ENCODE assay signal across 9 mouse cellular contexts in the genomic region with DNA sequence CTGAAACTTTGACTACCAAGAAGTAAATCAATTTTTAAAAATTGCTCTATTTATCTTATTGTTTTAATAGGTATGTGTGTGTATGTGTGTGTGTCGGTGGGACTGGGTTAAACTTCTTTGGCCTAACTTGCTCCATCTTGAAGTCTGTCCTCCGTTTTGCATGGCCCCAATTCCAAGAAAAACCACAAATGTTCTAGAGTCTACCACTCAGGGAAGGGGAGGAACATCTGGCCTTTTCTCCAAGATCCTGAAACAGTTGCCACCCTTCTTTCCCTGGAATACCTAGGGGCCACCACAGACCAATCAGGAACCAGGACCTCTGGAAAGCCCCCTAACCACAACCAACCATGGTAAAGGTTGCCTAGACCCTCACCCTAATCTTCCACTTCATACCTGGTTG. TPM values are rescaled to one million over a fixed set of nuclear protein-coding genes. Genes with fewer than 3 reads are reported as not detected.
DNase-seq lines count a peak whose midpoint lies in the region; ATAC-seq and TF ChIP-seq lines count a peak whose summit lies in the region.
"Had no signal": no experiment of that assay in that cellular context is flagged by ENCODE, and none has a peak within 500 bp of the region (broad histone marks: within the 10 kb centered on the region; RNA-seq: fewer than 3 reads in every experiment).

No protein-coding gene starts in this region.

- peaks cover 12% of the 10 kb centered on the region for H3K4me1 ChIP-seq in heart, embryonic 13.5 days
- peaks cover 0 to 17% of the 10 kb centered on the region in 2 experiments; a peak in 3 of 4 replicates for H3K4me1 ChIP-seq in MEL (ENCODE audit: control insufficient read depth in 1 of 2, insufficient read depth in 2 of 2, low read length in 2 of 2)
- H3K4me1 ChIP-seq in hindbrain, embryonic 14.5 days (replicated peaks; ENCODE audit: control insufficient read depth, insufficient read depth, low read length): peaks cover 24% of the 10 kb centered on the region
- H3K4me1 ChIP-seq in midbrain, embryonic 13.5 days (replicated peaks): peaks cover 38% of the 10 kb centered on the region

- no peak overlapping the region for H3K27ac ChIP-seq in heart, embryonic 13.5 days (replicated peaks)
- H3K27ac ChIP-seq in MEL (ENCODE audit: control insufficient read depth, low read depth, low read length): no peak overlapping the region
- no peak overlapping the region for H3K27ac ChIP-seq in hindbrain, embryonic 14.5 days
- no peak overlapping the region for H3K27ac ChIP-seq in midbrain, embryonic 13.5 days

- TF ChIP-seq RAD21 in MEL (IDR thresholded peaks at IDR 0.05; ENCODE audit: low read depth, low read length): no peak

- no peak for TF ChIP-seq CTCF in MEL (IDR thresholded peaks at IDR 0.05 in 2 of 3, conservative IDR thresholded peaks at IDR 0.05 in 1 of 3; ENCODE audit: control insufficient read depth in 1 of 3, insufficient read depth in 1 of 3, low read depth in 2 of 3, low read length in 3 of 3, poor library complexity in 1 of 3, severe bottlenecking in 1 of 3)

- no peak for DNase-seq in heart, postnatal 14 days
- peak; percentile 17 for DNase-seq in MEL (ENCODE audit: low read depth, low spot score)
- DNase-seq in hindbrain, embryonic 14.5 days (ENCODE audit: low spot score): no peak
- no peak for DNase-seq in MN1 (ENCODE audit: low spot score)
- DNase-seq in layer of hippocampus, postnatal 14 days (ENCODE audit: low spot score in 2 of 2): no peak
- DNase-seq in B cell, adult 2 months: no peak
- DNase-seq: cerebellum, adult 9-11 months had no signal

- 76% methylated on average over 2 of the region's 2 CpGs for WGBS in heart, embryonic 13.5 days
- 81% methylated on average over 2 of the region's 2 CpGs for WGBS in hindbrain, embryonic 14.5 days
- WGBS in midbrain, embryonic 13.5 days: 82% methylated on average over 2 of the region's 2 CpGs

- no peak for ATAC-seq in heart, embryonic 13.5 days (ENCODE audit: extremely low read depth, insufficient number of reproducible peaks, low FRiP score, low TSS enrichment)
- no peak for ATAC-seq in hindbrain, embryonic 14.5 days (ENCODE audit: low FRiP score)
- ATAC-seq in midbrain, embryonic 13.5 days: no peak

- intact Hi-C loops in heart, postnatal 14 days (cut with DNase I): no loop called here

- H3K79me2 ChIP-seq in MEL (ENCODE audit: control insufficient read depth, insufficient read depth, low read length, poor library complexity): peaks cover 16% of the 10 kb centered on the region

- peaks cover 7% of the 10 kb centered on the region for H3K9me3 ChIP-seq in heart, embryonic 13.5 days
- no peaks in the 10 kb centered on the region for H3K9me3 ChIP-seq in MEL (replicated peaks; ENCODE audit: insufficient read depth, low read length)
- no peaks in the 10 kb centered on the region for H3K9me3 ChIP-seq in hindbrain, embryonic 14.5 days (ENCODE audit: control insufficient read depth, low read length)
- no peaks in the 10 kb centered on the region for H3K9me3 ChIP-seq in midbrain, embryonic 13.5 days

- no peak for TF ChIP-seq POLR2A in MEL (IDR thresholded peaks at IDR 0.05; ENCODE audit: control insufficient read depth in 1 of 2, insufficient read depth in 1 of 2, low read depth in 1 of 2, low read length in 2 of 2, poor library complexity in 1 of 2)

- H3K27me3 ChIP-seq in heart, embryonic 13.5 days (replicated peaks): no peaks in the 10 kb centered on the region
- H3K27me3 ChIP-seq in MEL (ENCODE audit: control insufficient read depth in 1 of 2, insufficient read depth in 2 of 2, low read length in 2 of 2): no peaks in the 10 kb centered on the region
- no peaks in the 10 kb centered on the region for H3K27me3 ChIP-seq in hindbrain, embryonic 14.5 days (ENCODE audit: control insufficient read depth, insufficient read depth, low read length)
- H3K27me3 ChIP-seq in midbrain, embryonic 13.5 days: no peaks in the 10 kb centered on the region

- H3K4me3 ChIP-seq in heart, embryonic 13.5 days: no peak overlapping the region
- H3K4me3 ChIP-seq in MEL (ENCODE audit: control insufficient read depth in 1 of 2, insufficient read depth in 1 of 2, low read depth in 2 of 2, low read length in 2 of 2): peak overlapping the region in 1 of 2 experiments; percentile 96; a peak in 1 of 4 replicates
- H3K4me3 ChIP-seq in hindbrain, embryonic 14.5 days (replicated peaks; ENCODE audit: low read length): peak overlapping the region; percentile 98; the same call in 1 of the 2 replicates
- H3K4me3 ChIP-seq in midbrain, embryonic 13.5 days (replicated peaks): peak overlapping the region; percentile 85

- H3K36me3 ChIP-seq in heart, embryonic 13.5 days: peaks cover 21% of the 10 kb centered on the region
- peaks cover 3 to 13% of the 10 kb centered on the region in 2 experiments; a peak in 2 of 4 replicates for H3K36me3 ChIP-seq in MEL (ENCODE audit: control insufficient read depth in 1 of 2, insufficient read depth in 2 of 2, low read length in 2 of 2)
- peaks cover 3% of the 10 kb centered on the region; the same call in 1 of the 2 replicates for H3K36me3 ChIP-seq in hindbrain, embryonic 14.5 days (replicated peaks; ENCODE audit: control insufficient read depth, insufficient read depth)
- peaks cover 9% of the 10 kb centered on the region; the same call in 1 of the 2 replicates for H3K36me3 ChIP-seq in midbrain, embryonic 13.5 days

- 0 out of 2 replicates have a peak overlapping the region, but pooled peaks have one; percentile 96 for H3K4me2 ChIP-seq in heart, embryonic 13.5 days
- peak overlapping the region; percentile 59 for H3K4me2 ChIP-seq in hindbrain, embryonic 14.5 days (replicated peaks)
- peak overlapping the region; percentile 24 for H3K4me2 ChIP-seq in midbrain, embryonic 13.5 days (replicated peaks)

- no peak overlapping the region for H3K9ac ChIP-seq in heart, embryonic 13.5 days
- H3K9ac ChIP-seq in MEL (ENCODE audit: control insufficient read depth, low read depth, low read length, poor library complexity, severe bottlenecking): no peak overlapping the region
- no peak overlapping the region for H3K9ac ChIP-seq in hindbrain, embryonic 14.5 days
- H3K9ac ChIP-seq in midbrain, embryonic 13.5 days (replicated peaks): no peak overlapping the region

- no peak for TF ChIP-seq EP300 in MEL (IDR thresholded peaks at IDR 0.05; ENCODE audit: low read depth in 1 of 2, low read length in 2 of 2)

TF ChIP-seq in MEL, 35 proteins besides CTCF, POLR2A, EP300 and RAD21:
- TF ChIP-seq CHD2 (IDR thresholded peaks at IDR 0.05; ENCODE audit: low read length): no peak

RNA-seq across cellular contexts. Expression of gene Fam193b, which starts 1.1 kb away (rescaled TPM):
- 19.9 and 23.7 TPM in 2 replicates for polyA plus RNA-seq in heart, embryonic 13.5 days (2015; fragmentation: Nextera tagmentation; extraction: Ambion mirVana)
- 10 to 100 TPM; 24.8 to 26.9 TPM for total RNA-seq in heart, postnatal 14 days (2021)
- 11.7 and 11.9 TPM in 2 replicates for total RNA-seq in MEL (2012; rRNA removed)
- polyA plus RNA-seq in MEL (2012; ENCODE audit: insufficient read depth in 1 of 2, insufficient read length in 2 of 2, low read depth in 1 of 2, low replicate concordance in 2 of 2, missing spikeins in 1 of 2): 10 to 100 TPM in 1 of 2 experiments, not detected in 1; 38.7 TPM
- polyA plus RNA-seq in hindbrain, embryonic 14.5 days (2014; fragmentation: Nextera tagmentation; extraction: Ambion mirVana): 41.4 and 47.4 TPM in 2 replicates
- polyA plus RNA-seq in midbrain, embryonic 13.5 days (2015; fragmentation: Nextera tagmentation; extraction: Ambion mirVana): 64.9 and 72.3 TPM in 2 replicates
- total RNA-seq in layer of hippocampus, postnatal 14 days (2021): 10 to 100 TPM; 64.8 to 67.7 TPM

RNA-seq across cellular contexts. Expression of gene Tmed9, which starts 1.6 kb away (rescaled TPM):
- polyA plus RNA-seq in heart, embryonic 13.5 days (2015; fragmentation: Nextera tagmentation; extraction: Ambion mirVana): 102 and 121 TPM in 2 replicates
- total RNA-seq in heart, postnatal 14 days (2021): 10 to 100 TPM; 83.3 to 89.3 TPM
- total RNA-seq in MEL (2012; rRNA removed): 185 and 222 TPM in 2 replicates
- polyA plus RNA-seq in MEL (2012; ENCODE audit: insufficient read depth in 1 of 2, insufficient read length in 2 of 2, low read depth in 1 of 2, low replicate concordance in 2 of 2, missing spikeins in 1 of 2): 100 to 1,000 TPM in 1 of 2 experiments, not detected in 1; 218 TPM
- polyA plus RNA-seq in hindbrain, embryonic 14.5 days (2014; fragmentation: Nextera tagmentation; extraction: Ambion mirVana): 45.7 and 53.6 TPM in 2 replicates
- polyA plus RNA-seq in midbrain, embryonic 13.5 days (2015; fragmentation: Nextera tagmentation; extraction: Ambion mirVana): 103 and 125 TPM in 2 replicates
- total RNA-seq in layer of hippocampus, postnatal 14 days (2021): 100 to 1,000 TPM; 132 to 133 TPM

RNA-seq across cellular contexts. Expression of gene B4galt7, which starts 27.7 kb away (rescaled TPM):
- 20.6 and 21.2 TPM in 2 replicates for polyA plus RNA-seq in heart, embryonic 13.5 days (2015; fragmentation: Nextera tagmentation; extraction: Ambion mirVana)
- total RNA-seq in heart, postnatal 14 days (2021): 10 to 100 TPM; 10.0 to 11.4 TPM
- total RNA-seq in MEL (2012; rRNA removed): 15.0 and 18.0 TPM in 2 replicates
- 10 to 100 TPM in 1 of 2 experiments, not detected in 1; 19.9 TPM for polyA plus RNA-seq in MEL (2012; ENCODE audit: insufficient read depth in 1 of 2, insufficient read length in 2 of 2, low read depth in 1 of 2, low replicate concordance in 2 of 2, missing spikeins in 1 of 2)
- 18.3 and 25.3 TPM in 2 replicates for polyA plus RNA-seq in hindbrain, embryonic 14.5 days (2014; fragmentation: Nextera tagmentation; extraction: Ambion mirVana)
- 45.5 and 47.4 TPM in 2 replicates for polyA plus RNA-seq in midbrain, embryonic 13.5 days (2015; fragmentation: Nextera tagmentation; extraction: Ambion mirVana)
- 10 to 100 TPM; 22.5 to 22.8 TPM for total RNA-seq in layer of hippocampus, postnatal 14 days (2021)

RNA-seq across cellular contexts. Expression of gene Ddx41, which starts 35.5 kb away (rescaled TPM):
- polyA plus RNA-seq in heart, embryonic 13.5 days (2015; fragmentation: Nextera tagmentation; extraction: Ambion mirVana): 29.6 and 30.6 TPM in 2 replicates
- 10 to 100 TPM; 14.4 to 14.8 TPM for total RNA-seq in heart, postnatal 14 days (2021)
- total RNA-seq in MEL (2012; rRNA removed): 58.5 and 61.6 TPM in 2 replicates
- polyA plus RNA-seq in MEL (2012; ENCODE audit: insufficient read depth in 1 of 2, insufficient read length in 2 of 2, low read depth in 1 of 2, low replicate concordance in 2 of 2, missing spikeins in 1 of 2): 10 to 100 TPM in 1 of 2 experiments, not detected in 1; 88.8 TPM
- 49.5 and 51.1 TPM in 2 replicates for polyA plus RNA-seq in hindbrain, embryonic 14.5 days (2014; fragmentation: Nextera tagmentation; extraction: Ambion mirVana)
- polyA plus RNA-seq in midbrain, embryonic 13.5 days (2015; fragmentation: Nextera tagmentation; extraction: Ambion mirVana): 60.2 and 66.6 TPM in 2 replicates
- 10 to 100 TPM; 44.8 to 47.0 TPM for total RNA-seq in layer of hippocampus, postnatal 14 days (2021)

RNA-seq across cellular contexts. Expression of gene Dok3, which starts 42.9 kb away (rescaled TPM):
- 1.1 and 1.2 TPM in 2 replicates for polyA plus RNA-seq in heart, embryonic 13.5 days (2015; fragmentation: Nextera tagmentation; extraction: Ambion mirVana)
- total RNA-seq in heart, postnatal 14 days (2021): 1 to 10 TPM; 1.9 to 2.3 TPM
- 1.4 and 1.6 TPM in 2 replicates for total RNA-seq in MEL (2012; rRNA removed)
- 1 to 10 TPM in 1 of 2 experiments, not detected in 1; 4.3 TPM for polyA plus RNA-seq in MEL (2012; ENCODE audit: insufficient read depth in 1 of 2, insufficient read length in 2 of 2, low read depth in 1 of 2, low replicate concordance in 2 of 2, missing spikeins in 1 of 2)
- 3.8 and 5.7 TPM in 2 replicates for polyA plus RNA-seq in hindbrain, embryonic 14.5 days (2014; fragmentation: Nextera tagmentation; extraction: Ambion mirVana)
- polyA plus RNA-seq in midbrain, embryonic 13.5 days (2015; fragmentation: Nextera tagmentation; extraction: Ambion mirVana): 4.3 and 4.7 TPM in 2 replicates
- 1 to 10 TPM; 6.7 to 7.9 TPM for total RNA-seq in layer of hippocampus, postnatal 14 days (2021)

Comparison
In these comparisons a context has a peak if more than half of its experiments do, and no peak if none do; other contexts are left out.
1. H3K4me2 ChIP-seq: peak in every context shown above with its lines; median percentile 96 in heart, embryonic 13.5 days; 59 in hindbrain, embryonic 14.5 days; 24 in midbrain, embryonic 13.5 days.